In genomic region chr4:150853680-150854461, GRCm38 (mm10) we compare ENCODE assay signal across 8 mouse cellular contexts. TPM values are rescaled to one million over a fixed set of nuclear protein-coding genes. Genes with fewer than 3 reads are reported as not detected.
DNase-seq lines count a peak whose midpoint lies in the region; ATAC-seq and TF ChIP-seq lines count a peak whose summit lies in the region.

TSS of gene Errfi1 (plus strand) at chr4:150853919.

- no peaks in the 10 kb centered on the region for H3K9me3 ChIP-seq in embryonic facial prominence, embryonic 14.5 days (ENCODE audit: control insufficient read depth, low read length)
- H3K9me3 ChIP-seq in heart, postnatal 0 days (replicated peaks; ENCODE audit: control insufficient read depth, low read length) = no peaks in the 10 kb centered on the region
- no peaks in the 10 kb centered on the region for H3K9me3 ChIP-seq in stomach, embryonic 15.5 days

- TF ChIP-seq CTCF in spleen, adult 2 months (IDR thresholded peaks at IDR 0.05; ENCODE audit: extremely low read depth, insufficient read depth, insufficient read length, insufficient replicate concordance) = no peak
- TF ChIP-seq CTCF in heart, postnatal 0 days (IDR thresholded peaks at IDR 0.05; ENCODE audit: low read depth) = no peak
- no peak for TF ChIP-seq CTCF in lung, adult 2 months (IDR thresholded peaks at IDR 0.05; ENCODE audit: insufficient read depth, low read length)

- H3K4me2 ChIP-seq in embryonic facial prominence, embryonic 14.5 days (ENCODE audit: low read depth, low read length) = peak within 1 kb of the TSS; percentile 73
- H3K4me2 ChIP-seq in heart, postnatal 0 days (ENCODE audit: low read depth, low read length) = peak within 1 kb of the TSS; percentile 91
- H3K4me2 ChIP-seq in stomach, embryonic 15.5 days = peak within 1 kb of the TSS; percentile 71

- H3K4me3 ChIP-seq in spleen, adult 2 months (ENCODE audit: extremely low read depth, insufficient read depth, insufficient read length) = peak within 1 kb of the TSS; percentile 37; the same call in 1 of the 2 replicates
- H3K4me3 ChIP-seq in embryonic facial prominence, embryonic 14.5 days (ENCODE audit: low read depth, low read length) = peak within 1 kb of the TSS; percentile 90
- H3K4me3 ChIP-seq in heart, postnatal 0 days (ENCODE audit: low read depth, low read length) = peak within 1 kb of the TSS; percentile 82
- peak within 1 kb of the TSS; percentile 54 for H3K4me3 ChIP-seq in lung, adult 2 months (replicated peaks; ENCODE audit: extremely low read depth, low read depth, low read length)
- peak within 1 kb of the TSS; percentile 89 for H3K4me3 ChIP-seq in stomach, embryonic 15.5 days (replicated peaks)

- no peaks in the 10 kb centered on the region for H3K27me3 ChIP-seq in spleen, adult 2 months (ENCODE audit: control insufficient read depth, insufficient read depth, low read length)
- no peaks in the 10 kb centered on the region for H3K27me3 ChIP-seq in embryonic facial prominence, embryonic 14.5 days (replicated peaks; ENCODE audit: control insufficient read depth, insufficient read depth, low read length)
- peaks cover 10% of the 10 kb centered on the region; the same call in 1 of the 2 replicates for H3K27me3 ChIP-seq in heart, postnatal 0 days (ENCODE audit: control insufficient read depth, insufficient read depth, low read length)
- H3K27me3 ChIP-seq in stomach, embryonic 15.5 days (replicated peaks) = no peaks in the 10 kb centered on the region

- no peak for ATAC-seq in embryonic facial prominence, embryonic 14.5 days (ENCODE audit: low read depth)
- no peak for ATAC-seq in heart, postnatal 0 days (ENCODE audit: insufficient read depth, low read depth)
- ATAC-seq in stomach, embryonic 15.5 days (ENCODE audit: insufficient read depth, low FRiP score, low read depth) = peak; percentile 70

- no peak within 1 kb of the TSS for H3K27ac ChIP-seq in spleen, adult 2 months (ENCODE audit: insufficient read depth, low read length)
- no peak within 1 kb of the TSS for H3K27ac ChIP-seq in embryonic facial prominence, embryonic 14.5 days (replicated peaks; ENCODE audit: low read depth, low read length)
- peak within 1 kb of the TSS; percentile 15; the same call in 1 of the 2 replicates for H3K27ac ChIP-seq in heart, postnatal 0 days (ENCODE audit: low read depth)
- H3K27ac ChIP-seq in stomach, embryonic 15.5 days = peak within 1 kb of the TSS; percentile 99

- H3K4me1 ChIP-seq in spleen, adult 2 months (ENCODE audit: control insufficient read depth, insufficient read depth, insufficient read length) = peaks cover 2% of the 10 kb centered on the region
- peaks cover 3% of the 10 kb centered on the region for H3K4me1 ChIP-seq in embryonic facial prominence, embryonic 14.5 days (ENCODE audit: control insufficient read depth, insufficient read depth, low read length)
- H3K4me1 ChIP-seq in heart, postnatal 0 days (ENCODE audit: control insufficient read depth, insufficient read depth) = peaks cover 5% of the 10 kb centered on the region
- H3K4me1 ChIP-seq in lung, adult 2 months (ENCODE audit: control insufficient read depth, insufficient read depth, low read length) = peaks cover 10% of the 10 kb centered on the region
- peaks cover 5% of the 10 kb centered on the region; the same call in 1 of the 2 replicates for H3K4me1 ChIP-seq in stomach, embryonic 15.5 days

- H3K36me3 ChIP-seq in spleen, adult 2 months (ENCODE audit: control insufficient read depth, insufficient read depth, low read length) = no peaks in the 10 kb centered on the region
- no peaks in the 10 kb centered on the region for H3K36me3 ChIP-seq in embryonic facial prominence, embryonic 14.5 days (ENCODE audit: control insufficient read depth, insufficient read depth, low read length)
- H3K36me3 ChIP-seq in heart, postnatal 0 days (replicated peaks; ENCODE audit: control insufficient read depth, insufficient read depth, low read length) = no peaks in the 10 kb centered on the region
- H3K36me3 ChIP-seq in stomach, embryonic 15.5 days = no peaks in the 10 kb centered on the region

- peak within 1 kb of the TSS; percentile 96 for H3K9ac ChIP-seq in embryonic facial prominence, embryonic 14.5 days (ENCODE audit: low read depth, low read length)
- H3K9ac ChIP-seq in heart, postnatal 0 days (replicated peaks; ENCODE audit: low read depth, low read length) = no peak within 1 kb of the TSS
- H3K9ac ChIP-seq in stomach, embryonic 15.5 days = no peak within 1 kb of the TSS

- TF ChIP-seq POLR2A in spleen, adult 2 months (IDR thresholded peaks at IDR 0.05; ENCODE audit: low read depth, low read length) = no peak
- no peak; the same call in 1 of the 2 replicates for TF ChIP-seq POLR2A in lung, adult 2 months (IDR thresholded peaks at IDR 0.05; ENCODE audit: borderline replicate concordance, extremely low read depth, low read depth, low read length)

- DNase-seq in spleen, adult 2 months (ENCODE audit: low read depth in 1 of 2, low spot score in 2 of 2) = no peak
- DNase-seq in spleen, adult 12 weeks (ENCODE audit: low spot score) = no peak
- no peak for DNase-seq in embryonic facial prominence, embryonic 14.5 days (ENCODE audit: low spot score)
- no peak for DNase-seq in heart, postnatal 0 days (ENCODE audit: low spot score)
- DNase-seq in kidney, postnatal 25 days = peak; percentile 87 to 96
- peak; percentile 64 for DNase-seq in lung, adult 2 months
- no peak for DNase-seq in frontal cortex, postnatal 10 days (ENCODE audit: low spot score in 2 of 2)

- 85% methylated on average over 13 of the region's 13 CpGs for WGBS in spleen, adult 2 months
- 53% methylated on average over 13 of the region's 13 CpGs for WGBS in embryonic facial prominence, embryonic 14.5 days
- 69% methylated on average over 13 of the region's 13 CpGs for WGBS in heart, postnatal 0 days
- 64% methylated on average over 13 of the region's 13 CpGs for WGBS in lung, adult 2 months
- WGBS in stomach, embryonic 15.5 days = 50% methylated on average over 13 of the region's 13 CpGs

- TF ChIP-seq EP300 in heart, postnatal 0 days (IDR thresholded peaks at IDR 0.05; ENCODE audit: low read depth) = no peak

RNA-seq across cellular contexts. Expression of gene Errfi1, which starts in this region (rescaled TPM):
- 13.7 and 15.3 TPM in 2 replicates for polyA plus RNA-seq in spleen, adult 2 months (2012; rRNA removed)
- 25.5 and 26.7 TPM in 2 replicates for polyA plus RNA-seq in embryonic facial prominence, embryonic 14.5 days (2014; fragmentation: Nextera tagmentation; extraction: Ambion mirVana)
- 16.0 and 33.7 TPM in 2 replicates for total RNA-seq in heart, postnatal 0 days (2014; rRNA removed; ENCODE audit: low replicate concordance)
- polyA plus RNA-seq in heart, postnatal 0 days (2015; fragmentation: Nextera tagmentation; extraction: Ambion mirVana) = 7.4 and 7.9 TPM in 2 replicates
- polyA plus RNA-seq in lung, adult 2 months (2012; rRNA removed) = 53.7 and 85.0 TPM in 2 replicates
- polyA plus RNA-seq in stomach, embryonic 15.5 days (2015; fragmentation: Nextera tagmentation; extraction: Ambion mirVana) = 32.3 and 33.4 TPM in 2 replicates

Comparison
In these comparisons a context has a peak if more than half of its experiments do, and no peak if none do; other contexts are left out.
1. DNase-seq: peak in kidney, postnatal 25 days (2 of 2) and lung, adult 2 months (single experiment); none in spleen, adult 2 months (0 of 2), spleen, adult 12 weeks (single experiment), embryonic facial prominence, embryonic 14.5 days (single experiment), heart, postnatal 0 days (single experiment) and frontal cortex, postnatal 10 days (0 of 2).
2. H3K27ac ChIP-seq: peak in heart, postnatal 0 days (single experiment) and stomach, embryonic 15.5 days (single experiment); none in spleen, adult 2 months (single experiment) and embryonic facial prominence, embryonic 14.5 days (single experiment).
3. H3K4me3 ChIP-seq: peak in every context shown above with its lines; median percentile 90 in embryonic facial prominence, embryonic 14.5 days; 89 in stomach, embryonic 15.5 days; 82 in heart, postnatal 0 days; 54 in lung, adult 2 months; 37 in spleen, adult 2 months.
4. Peak in every context shown above with its lines, with median percentiles within 50 percentile points of each other: H3K4me2 ChIP-seq.